Mouse (Mus musculus) heart, adult 2 months (tissue): ENCODE data around the gene Ltbp4.

Source experiments
- CTCF ChIP-seq: fragments of 200-600 bp; IDR thresholded peaks from 2 replicates; pipeline ENCODE4 v1.8.1; 2022; ENCODE audit warnings: antibody characterized with exemption, mild to moderate bottlenecking, moderate library complexity
- EP300 ChIP-seq: fragments of 200-500 bp; IDR thresholded peaks from 2 replicates; pipeline ENCODE4 v1.6.1; 2011; ENCODE audit warnings: low read depth, low read length, control low read depth; ENCODE audit not compliant: insufficient read depth
- POLR2A ChIP-seq: fragments of 200-500 bp; IDR thresholded peaks from 2 replicates; pipeline ENCODE4 v1.6.1; 2011; ENCODE audit warnings: mild to moderate bottlenecking, low read depth, low read length, control low read depth; ENCODE audit not compliant: insufficient read depth

- TF ChIP-seq EP300 (no peak), CTCF (no peak), POLR2A (no peak)
Measured at GRCm38 (mm10) chr7:27315958-27316357, 21.5 kb downstream of the Ltbp4 start.
